In the genomic region with DNA sequence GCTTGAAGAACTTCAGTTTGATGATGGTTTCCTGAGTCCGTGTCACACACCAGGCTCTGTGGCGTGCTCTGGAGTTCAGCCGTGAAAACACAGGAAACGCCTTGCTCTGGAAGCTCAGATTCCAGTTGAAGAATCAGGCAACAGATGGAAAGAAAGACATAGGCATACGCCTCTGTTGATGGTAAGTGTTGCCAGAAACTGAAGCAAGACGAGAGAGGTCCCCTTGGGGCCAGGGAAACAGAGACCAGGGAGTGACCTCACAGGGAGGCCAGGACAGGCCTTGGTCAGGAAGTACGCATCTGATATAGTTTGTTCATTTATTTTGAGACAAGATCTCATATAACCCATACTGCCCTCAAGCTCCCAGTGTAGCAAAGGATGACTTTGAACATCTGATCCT, we compare ENCODE assay signal across 29 mouse cellular contexts. TPM values are rescaled to one million over a fixed set of nuclear protein-coding genes. Genes with fewer than 3 reads are reported as not detected.
A peak's percentile ranks its signal among the peaks of the same experiment; 100 is the strongest.
DNase-seq lines count a peak whose midpoint lies in the region; ATAC-seq and TF ChIP-seq lines count a peak whose summit lies in the region.
"Had no signal": no experiment of that assay in that cellular context is flagged by ENCODE, and none has a peak within 500 bp of the region (broad histone marks: within the 10 kb centered on the region; RNA-seq: fewer than 3 reads in every experiment).

No protein-coding gene starts in this region.

- peaks cover 26% of the 10 kb centered on the region for H3K4me1 ChIP-seq in heart, adult 2 months (ENCODE audit: control insufficient read depth, insufficient read depth, low read length)
- H3K4me1 ChIP-seq in heart, embryonic 12.5 days (replicated peaks): peaks cover 17% of the 10 kb centered on the region
- H3K4me1 ChIP-seq in stomach, postnatal 0 days (replicated peaks; ENCODE audit: control insufficient read depth, insufficient read depth): 0 out of 2 replicates have a peak, but pooled peaks cover 2% of the 10 kb centered on the region
- H3K4me1 ChIP-seq: forebrain, embryonic 12.5 days had no signal

- H3K36me3 ChIP-seq in heart, adult 2 months (ENCODE audit: control insufficient read depth, insufficient read depth, low read length): no peaks in the 10 kb centered on the region
- no peaks in the 10 kb centered on the region for H3K36me3 ChIP-seq in heart, embryonic 12.5 days
- H3K36me3 ChIP-seq in stomach, postnatal 0 days (ENCODE audit: control insufficient read depth, insufficient read depth, low read length): no peaks in the 10 kb centered on the region
- H3K36me3 ChIP-seq: embryonic facial prominence, embryonic 15.5 days; forebrain, embryonic 12.5 days; heart, embryonic 13.5 days; hindbrain, embryonic 13.5 days; limb, embryonic 10.5 days; limb, embryonic 15.5 days; liver, embryonic 13.5 days; midbrain, embryonic 13.5 days; neural tube, embryonic 13.5 days; stomach, embryonic 15.5 days had no signal

- H3K9ac ChIP-seq in heart, adult 2 months (ENCODE audit: low read depth, low read length): no peak overlapping the region
- no peak overlapping the region for H3K9ac ChIP-seq in heart, embryonic 12.5 days
- H3K9ac ChIP-seq in stomach, postnatal 0 days (ENCODE audit: low read length): no peak overlapping the region
- H3K9ac ChIP-seq: embryonic facial prominence, embryonic 15.5 days; forebrain, embryonic 12.5 days; forebrain, postnatal 0 days; heart, embryonic 13.5 days; hindbrain, embryonic 13.5 days; limb, embryonic 15.5 days; liver, embryonic 13.5 days; midbrain, embryonic 13.5 days; neural tube, embryonic 13.5 days; stomach, embryonic 15.5 days had no signal

- 0 out of 2 replicates have a peak, but pooled peaks have one; percentile 30 for ATAC-seq in heart, embryonic 12.5 days (ENCODE audit: insufficient number of reproducible peaks, low FRiP score)
- ATAC-seq in stomach, postnatal 0 days (ENCODE audit: low FRiP score, low TSS enrichment): no peak
- ATAC-seq: forebrain, postnatal 0 days; intestine, embryonic 16.5 days; lung, postnatal 0 days; midbrain, embryonic 13.5 days had no signal

- H3K4me2 ChIP-seq in heart, embryonic 12.5 days: no peak overlapping the region
- H3K4me2 ChIP-seq in stomach, postnatal 0 days (replicated peaks; ENCODE audit: low read depth): no peak overlapping the region
- H3K4me2 ChIP-seq: embryonic facial prominence, embryonic 15.5 days; forebrain, embryonic 12.5 days; heart, embryonic 13.5 days; hindbrain, embryonic 13.5 days; limb, embryonic 15.5 days; liver, embryonic 13.5 days; midbrain, embryonic 13.5 days; neural tube, embryonic 13.5 days; stomach, embryonic 15.5 days had no signal

- no peaks in the 10 kb centered on the region for H3K79me2 ChIP-seq in heart, adult 2 months (replicated peaks; ENCODE audit: control insufficient read depth, insufficient read depth, low read length)

- WGBS in heart, adult 2 months: 40% methylated on average over 7 of the region's 7 CpGs
- WGBS in heart, embryonic 12.5 days: 69% methylated on average over 7 of the region's 7 CpGs
- 71% methylated on average over 7 of the region's 7 CpGs for WGBS in stomach, postnatal 0 days

- TF ChIP-seq EP300 in heart, adult 2 months (IDR thresholded peaks at IDR 0.05; ENCODE audit: insufficient read depth, low read depth, low read length): no peak
- no peak for TF ChIP-seq EP300 in stomach, postnatal 0 days (optimal IDR thresholded peaks at IDR 0.05)

- intact Hi-C loops in heart, adult 2 months (cut with DNase I): loop anchor here (10.0 kb wide), 1 partner anchor 240 kb away; no protein-coding TSS in a partner anchor

- H3K4me3 ChIP-seq in heart, adult 2 months: no peak overlapping the region
- no peak overlapping the region for H3K4me3 ChIP-seq in heart, embryonic 12.5 days
- H3K4me3 ChIP-seq in stomach, postnatal 0 days (ENCODE audit: low read depth, low read length): no peak overlapping the region
- H3K4me3 ChIP-seq: embryonic facial prominence, embryonic 15.5 days; forebrain, embryonic 12.5 days; heart, embryonic 13.5 days; hindbrain, embryonic 13.5 days; limb, embryonic 10.5 days; limb, embryonic 15.5 days; liver, embryonic 13.5 days; midbrain, embryonic 13.5 days; neural tube, embryonic 13.5 days; stomach, embryonic 15.5 days had no signal

- peak overlapping the region; percentile 28 for H3K27ac ChIP-seq in heart, adult 2 months
- H3K27ac ChIP-seq in heart, embryonic 12.5 days (ENCODE audit: poor library complexity, severe bottlenecking): no peak overlapping the region
- no peak overlapping the region for H3K27ac ChIP-seq in stomach, postnatal 0 days (replicated peaks)
- H3K27ac ChIP-seq: embryonic facial prominence, embryonic 15.5 days; forebrain, embryonic 12.5 days; heart, embryonic 13.5 days; hindbrain, embryonic 13.5 days; kidney, postnatal 0 days; limb, embryonic 10.5 days; limb, embryonic 15.5 days; liver, embryonic 13.5 days; midbrain, embryonic 13.5 days; neural tube, embryonic 13.5 days; stomach, embryonic 15.5 days had no signal

- H3K9me3 ChIP-seq in heart, embryonic 12.5 days (replicated peaks): no peaks in the 10 kb centered on the region
- no peaks in the 10 kb centered on the region for H3K9me3 ChIP-seq in stomach, postnatal 0 days (ENCODE audit: control insufficient read depth, low read length)
- H3K9me3 ChIP-seq: embryonic facial prominence, embryonic 15.5 days; forebrain, embryonic 12.5 days; heart, embryonic 13.5 days; hindbrain, embryonic 13.5 days; limb, embryonic 10.5 days; limb, embryonic 15.5 days; liver, embryonic 13.5 days; midbrain, embryonic 13.5 days; neural tube, embryonic 13.5 days; stomach, embryonic 15.5 days had no signal

- TF ChIP-seq POLR2A in heart, adult 2 months (IDR thresholded peaks at IDR 0.05; ENCODE audit: insufficient read depth, low read depth, low read length): no peak

- H3K27me3 ChIP-seq in heart, adult 2 months (ENCODE audit: control insufficient read depth, insufficient read depth, low read length): no peaks in the 10 kb centered on the region
- H3K27me3 ChIP-seq in heart, embryonic 12.5 days (replicated peaks): no peaks in the 10 kb centered on the region
- no peaks in the 10 kb centered on the region for H3K27me3 ChIP-seq in stomach, postnatal 0 days (ENCODE audit: control insufficient read depth, insufficient read depth, low read length)
- H3K27me3 ChIP-seq: embryonic facial prominence, embryonic 15.5 days; forebrain, embryonic 12.5 days; heart, embryonic 13.5 days; hindbrain, embryonic 13.5 days; limb, embryonic 15.5 days; liver, embryonic 13.5 days; midbrain, embryonic 13.5 days; neural tube, embryonic 13.5 days; stomach, embryonic 15.5 days had no signal

- DNase-seq in gastrocnemius, adult 8-10 months (ENCODE audit: low spot score in 2 of 2): peak; percentile 28 to 34
- no peak for DNase-seq in gastrocnemius, postnatal 4 days (ENCODE audit: low spot score in 2 of 2)
- DNase-seq in heart, adult 2 months: peak; percentile 35 to 56
- DNase-seq in skeletal muscle tissue, adult 2 months (ENCODE audit: low read depth, low spot score): peak; percentile 58
- no peak for DNase-seq in stomach, postnatal 0 days (ENCODE audit: low spot score)
- no peak for DNase-seq in cerebellum, adult 11-12 months
- DNase-seq: adrenal gland, adult 8-10 months; B cell, adult 2 months; cerebellum, adult 2 months; cerebellum, postnatal 14 days; forebrain, postnatal 0 days; kidney, postnatal 4 days; liver, embryonic 13.5 days; lung, adult 18-20 months; right cerebral cortex, postnatal 4 days; thymus, postnatal 14 days had no signal

- TF ChIP-seq CTCF in heart, adult 2 months (IDR thresholded peaks at IDR 0.05): no peak
- TF ChIP-seq CTCF in stomach, postnatal 0 days (IDR thresholded peaks at IDR 0.05; ENCODE audit: low read depth): no peak

RNA-seq across cellular contexts. Expression of a gene that starts 4.1 kb away (rescaled TPM):
- total RNA-seq in gastrocnemius, adult 8-10 months (2022): 10 to 100 TPM; 20.8 to 28.3 (median 26.4) TPM
- total RNA-seq in gastrocnemius, postnatal 4 days (2021): 1 to 10 TPM; 3.6 to 4.0 TPM
- total RNA-seq in heart, adult 2 months (2021): 10 to 100 TPM; 60.9 to 64.0 TPM
- 36.8 and 77.0 TPM in 2 replicates for polyA plus RNA-seq in heart, adult 2 months (2012; rRNA removed)
- 2.8 and 3.4 TPM in 2 replicates for polyA plus RNA-seq in heart, embryonic 12.5 days (2016; fragmentation: Nextera tagmentation; extraction: Ambion mirVana)
- 2.8 and 4.0 TPM in 2 replicates for polyA plus RNA-seq in stomach, postnatal 0 days (2015; fragmentation: Nextera tagmentation; extraction: Ambion mirVana)

RNA-seq across cellular contexts. Expression of a gene that starts 48.0 kb away (rescaled TPM):
- total RNA-seq in gastrocnemius, adult 8-10 months (2022): 10 to 100 TPM in 2 of 4 experiments, 1 to 10 TPM in 2; 7.5 to 16.9 (median 10.2) TPM
- 10 to 100 TPM; 11.0 to 14.1 TPM for total RNA-seq in gastrocnemius, postnatal 4 days (2021)
- total RNA-seq in heart, adult 2 months (2021): 10 to 100 TPM; 10.8 to 13.5 TPM
- 2.1 and 6.1 TPM in 2 replicates for polyA plus RNA-seq in heart, adult 2 months (2012; rRNA removed)
- 5.4 and 6.0 TPM in 2 replicates for polyA plus RNA-seq in heart, embryonic 12.5 days (2016; fragmentation: Nextera tagmentation; extraction: Ambion mirVana)
- polyA plus RNA-seq in stomach, postnatal 0 days (2015; fragmentation: Nextera tagmentation; extraction: Ambion mirVana): 1.4 and 1.6 TPM in 2 replicates

Comparison
In these comparisons a context has a peak if more than half of its experiments do, and no peak if none do; other contexts are left out.
1. DNase-seq: peak in gastrocnemius, adult 8-10 months (2 of 2), heart, adult 2 months (2 of 2) and skeletal muscle tissue, adult 2 months (single experiment); none in gastrocnemius, postnatal 4 days (0 of 2), stomach, postnatal 0 days (single experiment) and cerebellum, adult 11-12 months (single experiment).
2. RNA of a gene that starts 4.1 kb away (total RNA-seq): 60.9 to 64.0 TPM in heart, adult 2 months and 20.8 to 28.3 TPM in gastrocnemius, adult 8-10 months; 3.6 to 4.0 TPM in gastrocnemius, postnatal 4 days; every median in the first group is over 4 times any median in the second.